Comparison of ENCODE assay signal across 15 mouse cellular contexts in the genomic region with DNA sequence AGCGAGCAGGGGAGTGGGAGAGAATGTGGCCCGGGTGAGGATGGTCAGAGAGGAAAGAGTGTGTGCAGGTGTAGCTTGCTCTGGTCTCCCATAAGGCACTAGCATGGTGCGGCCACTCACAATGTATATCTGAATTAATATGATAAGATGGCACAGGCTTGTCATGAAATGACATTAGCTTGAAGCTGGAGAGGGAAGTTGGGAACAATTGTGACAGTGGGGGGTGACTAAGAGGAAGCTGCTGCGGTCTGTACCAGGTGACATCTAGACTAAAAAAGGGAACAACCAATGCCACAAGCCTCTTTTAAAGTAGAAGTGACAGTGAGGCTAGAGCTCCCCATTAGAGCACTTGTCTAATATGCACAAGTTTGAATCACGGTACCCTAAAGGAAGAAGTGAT.
DNase-seq lines count a peak whose midpoint lies in the region; TF ChIP-seq lines count a peak whose summit lies in the region.
"Had no signal": no experiment of that assay in that cellular context is flagged by ENCODE, and none has a peak within 500 bp of the region (broad histone marks: within the 10 kb centered on the region; RNA-seq: fewer than 3 reads in every experiment).

No protein-coding gene starts in this region.

- H3K36me3 ChIP-seq in thymus, adult 2 months (ENCODE audit: control insufficient read depth, insufficient read depth, low read length): no peaks in the 10 kb centered on the region
- H3K36me3 ChIP-seq in megakaryocyte, embryonic 14.5 days (replicated peaks; ENCODE audit: low read length): peaks cover 16% of the 10 kb centered on the region
- H3K36me3 ChIP-seq in midbrain, embryonic 10.5 days: no peaks in the 10 kb centered on the region
- H3K36me3 ChIP-seq: heart, embryonic 13.5 days; midbrain, embryonic 12.5 days; neural tube, embryonic 12.5 days had no signal

- no peak for TF ChIP-seq CTCF in thymus, adult 2 months (IDR thresholded peaks at IDR 0.05; ENCODE audit: borderline replicate concordance, control insufficient read depth, extremely low read depth, insufficient read depth, low read length, poor library complexity)
- TF ChIP-seq CTCF in bone marrow macrophage, adult 2 months (IDR thresholded peaks at IDR 0.05; ENCODE audit: low read depth, low read length): no peak

- peak overlapping the region; percentile 10; the same call in 1 of the 2 replicates for H3K27ac ChIP-seq in thymus, adult 2 months (ENCODE audit: control insufficient read depth, insufficient read depth, low read length)
- H3K27ac ChIP-seq in bone marrow macrophage, adult 2 months (ENCODE audit: insufficient read depth, low read depth, low read length): peak overlapping the region; percentile 92
- H3K27ac ChIP-seq in midbrain, embryonic 10.5 days (replicated peaks): no peak overlapping the region
- H3K27ac ChIP-seq: heart, embryonic 13.5 days; layer of hippocampus, adult 2 months; midbrain, embryonic 12.5 days; neural tube, embryonic 12.5 days had no signal

- H3K4me3 ChIP-seq in thymus, adult 2 months (ENCODE audit: control insufficient read depth, insufficient read depth, low read length): no peak overlapping the region
- no peak overlapping the region for H3K4me3 ChIP-seq in bone marrow macrophage, adult 2 months (ENCODE audit: insufficient read depth, low read length)
- peak overlapping the region; percentile 80 for H3K4me3 ChIP-seq in megakaryocyte, embryonic 14.5 days (replicated peaks)
- no peak overlapping the region for H3K4me3 ChIP-seq in midbrain, embryonic 10.5 days
- H3K4me3 ChIP-seq: heart, embryonic 13.5 days; layer of hippocampus, adult 2 months; midbrain, embryonic 12.5 days; neural tube, embryonic 12.5 days had no signal

- DNase-seq in thymus, adult 2 months: no peak
- no peak for DNase-seq in thymus, postnatal 36 days
- DNase-seq in thymus, postnatal 25 days: peak; percentile 14
- DNase-seq in midbrain, embryonic 10.5 days (ENCODE audit: low spot score): no peak
- no peak for DNase-seq in left cerebral cortex, adult 18-20 months (ENCODE audit: low spot score in 2 of 2)
- DNase-seq: cerebellum, adult 11-12 months; embryo, embryonic 11 days; kidney, adult 9 months; retina, postnatal 1 day had no signal

- no peaks in the 10 kb centered on the region for H3K9me3 ChIP-seq in megakaryocyte, embryonic 14.5 days
- no peaks in the 10 kb centered on the region for H3K9me3 ChIP-seq in midbrain, embryonic 10.5 days (replicated peaks)
- H3K9me3 ChIP-seq: heart, embryonic 13.5 days; midbrain, embryonic 12.5 days; neural tube, embryonic 12.5 days had no signal

- no peak for TF ChIP-seq POLR2A in thymus, adult 2 months (IDR thresholded peaks at IDR 0.05; ENCODE audit: control insufficient read depth, extremely low read depth, insufficient read depth, low read length, poor library complexity)
- no peak for TF ChIP-seq POLR2A in bone marrow macrophage, adult 2 months (IDR thresholded peaks at IDR 0.05; ENCODE audit: borderline replicate concordance, low read depth, low read length)

- H3K4me1 ChIP-seq in thymus, adult 2 months (replicated peaks; ENCODE audit: control insufficient read depth, insufficient read depth, low read length): peaks cover 27% of the 10 kb centered on the region
- peaks cover 70% of the 10 kb centered on the region for H3K4me1 ChIP-seq in bone marrow macrophage, adult 2 months (ENCODE audit: control insufficient read depth, insufficient read depth, low read length)
- H3K4me1 ChIP-seq in megakaryocyte, embryonic 14.5 days: peaks cover 64% of the 10 kb centered on the region
- no peaks in the 10 kb centered on the region for H3K4me1 ChIP-seq in midbrain, embryonic 10.5 days
- H3K4me1 ChIP-seq: heart, embryonic 13.5 days; midbrain, embryonic 12.5 days; neural tube, embryonic 12.5 days had no signal

- H3K27me3 ChIP-seq in thymus, adult 2 months (ENCODE audit: control insufficient read depth, insufficient read depth, low read length): no peaks in the 10 kb centered on the region
- H3K27me3 ChIP-seq in megakaryocyte, embryonic 14.5 days (replicated peaks): peaks cover 12% of the 10 kb centered on the region
- no peaks in the 10 kb centered on the region for H3K27me3 ChIP-seq in midbrain, embryonic 10.5 days (ENCODE audit: low read depth, poor library complexity, severe bottlenecking)
- H3K27me3 ChIP-seq: midbrain, embryonic 12.5 days; neural tube, embryonic 12.5 days had no signal

- 11% methylated on average over 5 of the region's 5 CpGs for WGBS in thymus, adult 2 months
- WGBS in midbrain, embryonic 10.5 days: 87% methylated on average over 5 of the region's 5 CpGs
